8 mouse cellular contexts compared by ENCODE assay signal in genomic region chr7:127255008-127255407, GRCm38 (mm10). TPM values are rescaled to one million over a fixed set of nuclear protein-coding genes. Genes with fewer than 3 reads are reported as not detected.
DNase-seq lines count a peak whose midpoint lies in the region; ATAC-seq and TF ChIP-seq lines count a peak whose summit lies in the region.

No protein-coding gene starts in this region.

- no peak for TF ChIP-seq EP300 in CH12.LX (IDR thresholded peaks at IDR 0.05; ENCODE audit: low read length)

- H3K27me3 ChIP-seq in CH12.LX (replicated peaks): no peaks in the 10 kb centered on the region
- no peaks in the 10 kb centered on the region for H3K27me3 ChIP-seq in forebrain, embryonic 15.5 days
- H3K27me3 ChIP-seq in liver, embryonic 15.5 days: no peaks in the 10 kb centered on the region

- peaks cover 21 to 57% of the 10 kb centered on the region in 2 experiments for H3K36me3 ChIP-seq in CH12.LX (replicated peaks in 1 of 2; ENCODE audit: control insufficient read depth in 1 of 2, insufficient read depth in 1 of 2, low read length in 1 of 2)
- peaks cover 4% of the 10 kb centered on the region; the same call in 1 of the 2 replicates for H3K36me3 ChIP-seq in forebrain, embryonic 15.5 days
- H3K36me3 ChIP-seq in liver, embryonic 15.5 days (replicated peaks): peaks cover 22% of the 10 kb centered on the region

- no peak for TF ChIP-seq POLR2A in CH12.LX (IDR thresholded peaks at IDR 0.05; ENCODE audit: low read depth, low read length)

- no peak for TF ChIP-seq CTCF in gastrocnemius, adult 2 months (IDR thresholded peaks at IDR 0.05)
- TF ChIP-seq CTCF in CH12.LX (conservative IDR thresholded peaks at IDR 0.05 in 1 of 2, IDR thresholded peaks at IDR 0.05 in 1 of 2; ENCODE audit: low read depth in 2 of 2, low read length in 2 of 2): no peak

- in situ Hi-C loops in CH12.LX (cut with MboI; ENCODE audit: low pct_ligation_motif_present, low pct_unique_long_range_greater_than_20kb, low sequenced_read_pairs): no loop called here

- ATAC-seq in forebrain, embryonic 15.5 days (replicated peaks): no peak
- ATAC-seq in liver, embryonic 15.5 days (ENCODE audit: insufficient read depth): no peak
- ATAC-seq in granulocyte monocyte progenitor cell, adult 5-6 weeks (replicated peaks; ENCODE audit: poor library complexity, severe bottlenecking): no peak

- DNase-seq in gastrocnemius, adult 2 months: no peak
- no peak for DNase-seq in gastrocnemius, adult 8-10 months (ENCODE audit: low spot score in 2 of 2)
- no peak for DNase-seq in CH12.LX (ENCODE audit: extremely low read depth)
- DNase-seq in left cerebral cortex, postnatal 4 days: no peak
- no peak for DNase-seq in layer of hippocampus, postnatal 10 days (ENCODE audit: low spot score in 2 of 2)

- peaks cover 13 to 61% of the 10 kb centered on the region in 2 experiments; a peak in 3 of 4 replicates for H3K4me1 ChIP-seq in CH12.LX (ENCODE audit: control insufficient read depth in 1 of 2, insufficient read depth in 2 of 2)
- peaks cover 27% of the 10 kb centered on the region for H3K4me1 ChIP-seq in forebrain, embryonic 15.5 days
- H3K4me1 ChIP-seq in liver, embryonic 15.5 days (replicated peaks): peaks cover 67% of the 10 kb centered on the region

- dilution Hi-C loops in CH12.LX (cut with MboI; ENCODE audit: extremely low pct_ligation_motif_present, extremely low pct_unique_long_range_greater_than_20kb, low sequenced_read_pairs): no loop called here

- WGBS in forebrain, embryonic 15.5 days: 38% methylated on average over 4 of the region's 4 CpGs
- 7% methylated on average over 4 of the region's 4 CpGs for WGBS in liver, embryonic 15.5 days (ENCODE audit: insufficient replicate concordance)

- TF ChIP-seq RAD21 in CH12.LX (IDR thresholded peaks at IDR 0.05; ENCODE audit: low read depth, low read length): no peak

- H3K4me2 ChIP-seq in CH12.LX (ENCODE audit: insufficient read depth, low read depth, poor library complexity, severe bottlenecking): peak overlapping the region; percentile 89
- H3K4me2 ChIP-seq in forebrain, embryonic 15.5 days (replicated peaks): peak overlapping the region; percentile 84
- peak overlapping the region; percentile 91 for H3K4me2 ChIP-seq in liver, embryonic 15.5 days

- peak overlapping the region; percentile 71 for H3K4me3 ChIP-seq in gastrocnemius, adult 2 months
- peak overlapping the region in 1 of 3 experiments; percentile 54 for H3K4me3 ChIP-seq in CH12.LX (replicated peaks in 1 of 3; ENCODE audit: low read depth in 2 of 3, low read length in 2 of 3, poor library complexity in 1 of 3)
- peak overlapping the region; percentile 60 for H3K4me3 ChIP-seq in forebrain, embryonic 15.5 days
- peak overlapping the region; percentile 73 for H3K4me3 ChIP-seq in liver, embryonic 15.5 days (replicated peaks)

- peak overlapping the region; percentile 72 for H3K9ac ChIP-seq in CH12.LX (ENCODE audit: insufficient read depth, low read depth)
- peak overlapping the region; percentile 71 for H3K9ac ChIP-seq in forebrain, embryonic 15.5 days (replicated peaks)
- H3K9ac ChIP-seq in liver, embryonic 15.5 days: no peak overlapping the region

- no peaks in the 10 kb centered on the region for H3K9me3 ChIP-seq in CH12.LX (replicated peaks; ENCODE audit: low read length)
- no peaks in the 10 kb centered on the region for H3K9me3 ChIP-seq in forebrain, embryonic 15.5 days
- no peaks in the 10 kb centered on the region for H3K9me3 ChIP-seq in liver, embryonic 15.5 days (replicated peaks)

- intact Hi-C loops in gastrocnemius, adult 2 months (cut with DNase I): no loop called here
- intact Hi-C loops in left cerebral cortex, postnatal 4 days (cut with DNase I): no loop called here

- peaks cover 12% of the 10 kb centered on the region for H3K79me2 ChIP-seq in CH12.LX (replicated peaks; ENCODE audit: control insufficient read depth, extremely low read depth, insufficient read depth, poor library complexity, severe bottlenecking)

- peak overlapping the region; percentile 95 for H3K27ac ChIP-seq in gastrocnemius, adult 2 months
- H3K27ac ChIP-seq in CH12.LX (ENCODE audit: insufficient read depth, low read depth): no peak overlapping the region; the same call in 1 of the 2 replicates
- H3K27ac ChIP-seq in forebrain, embryonic 15.5 days (replicated peaks): peak overlapping the region; percentile 91
- peak overlapping the region; percentile 91 for H3K27ac ChIP-seq in liver, embryonic 15.5 days (replicated peaks)

TF ChIP-seq in CH12.LX, 34 proteins besides CTCF, POLR2A, EP300 and RAD21:
- TF ChIP-seq POLR2AphosphoS2 (IDR thresholded peaks at IDR 0.05; ENCODE audit: low read depth, low read length) (peak; percentile 9; the same call in 1 of the 2 replicates), ZMIZ1 (IDR thresholded peaks at IDR 0.05; ENCODE audit: low read depth, low read length) (no peak)

RNA-seq across cellular contexts. Expression of gene Dctpp1, which starts 5.5 kb away (rescaled TPM):
- total RNA-seq in gastrocnemius, adult 2 months (2021): 10 to 100 TPM; 25.1 to 35.4 TPM
- 10 to 100 TPM; 31.3 to 38.3 (median 33.9) TPM for total RNA-seq in gastrocnemius, adult 8-10 months (2022)
- total RNA-seq in CH12.LX (2012; rRNA removed): 296 and 352 TPM in 2 replicates
- total RNA-seq in CH12.LX (2014; rRNA removed): 197 and 221 TPM in 2 replicates
- polyA plus RNA-seq in CH12.LX (2012; ENCODE audit: insufficient read length, low read depth): 197 and 210 TPM in 2 replicates
- 159 and 166 TPM in 2 replicates for polyA plus RNA-seq in forebrain, embryonic 15.5 days (2015; fragmentation: Nextera tagmentation; extraction: Ambion mirVana)
- polyA plus RNA-seq in liver, embryonic 15.5 days (2015; fragmentation: Nextera tagmentation; extraction: Ambion mirVana): 74.2 and 84.8 TPM in 2 replicates
- 99.5 and 126 TPM in 2 replicates for total RNA-seq in granulocyte monocyte progenitor cell, adult 5-6 weeks (2014; fragmentation: Nextera tagmentation)
- total RNA-seq in granulocyte monocyte progenitor cell, adult 5-6 weeks (2017): 68.9 and 72.0 TPM in 2 replicates
- total RNA-seq in left cerebral cortex, postnatal 4 days (2021): 10 to 100 TPM; 49.8 to 63.1 TPM
- total RNA-seq in layer of hippocampus, postnatal 10 days (2021): 10 to 100 TPM; 36.0 to 37.1 TPM

RNA-seq across cellular contexts. Expression of gene Zfp771, which starts 10.9 kb away (rescaled TPM):
- total RNA-seq in gastrocnemius, adult 2 months (2021): 10 to 100 TPM; 17.6 to 17.7 TPM
- total RNA-seq in gastrocnemius, adult 8-10 months (2022): 10 to 100 TPM; 13.7 to 21.0 (median 18.3) TPM
- total RNA-seq in CH12.LX (2012; rRNA removed) (26.5 and 29.8 TPM in 2 replicates), CH12.LX (2014; rRNA removed) (23.9 and 27.0 TPM in 2 replicates)
- polyA plus RNA-seq in CH12.LX (2012; ENCODE audit: insufficient read length, low read depth): 34.7 and 35.5 TPM in 2 replicates
- 65.2 and 65.9 TPM in 2 replicates for polyA plus RNA-seq in forebrain, embryonic 15.5 days (2015; fragmentation: Nextera tagmentation; extraction: Ambion mirVana)
- 13.8 and 15.0 TPM in 2 replicates for polyA plus RNA-seq in liver, embryonic 15.5 days (2015; fragmentation: Nextera tagmentation; extraction: Ambion mirVana)
- total RNA-seq in granulocyte monocyte progenitor cell, adult 5-6 weeks (2014; fragmentation: Nextera tagmentation): 4.9 and 7.8 TPM in 2 replicates
- total RNA-seq in granulocyte monocyte progenitor cell, adult 5-6 weeks (2017): 5.9 and 10.6 TPM in 2 replicates
- 10 to 100 TPM; 54.9 to 64.5 TPM for total RNA-seq in left cerebral cortex, postnatal 4 days (2021)
- total RNA-seq in layer of hippocampus, postnatal 10 days (2021): 10 to 100 TPM; 56.7 to 67.0 TPM

RNA-seq across cellular contexts. Expression of gene Sephs2, which starts 18.8 kb away (rescaled TPM):
- total RNA-seq in gastrocnemius, adult 2 months (2021): 10 to 100 TPM; 30.1 to 36.3 TPM
- 10 to 100 TPM; 38.1 to 45.4 (median 41.6) TPM for total RNA-seq in gastrocnemius, adult 8-10 months (2022)
- total RNA-seq in CH12.LX (2012; rRNA removed) (209 and 215 TPM in 2 replicates), CH12.LX (2014; rRNA removed) (203 and 223 TPM in 2 replicates)
- 158 and 159 TPM in 2 replicates for polyA plus RNA-seq in CH12.LX (2012; ENCODE audit: insufficient read length, low read depth)
- polyA plus RNA-seq in forebrain, embryonic 15.5 days (2015; fragmentation: Nextera tagmentation; extraction: Ambion mirVana): 48.7 and 49.5 TPM in 2 replicates
- 162 and 175 TPM in 2 replicates for polyA plus RNA-seq in liver, embryonic 15.5 days (2015; fragmentation: Nextera tagmentation; extraction: Ambion mirVana)
- 63.0 and 70.4 TPM in 2 replicates for total RNA-seq in granulocyte monocyte progenitor cell, adult 5-6 weeks (2014; fragmentation: Nextera tagmentation)
- total RNA-seq in granulocyte monocyte progenitor cell, adult 5-6 weeks (2017): 158 and 176 TPM in 2 replicates
- 10 to 100 TPM; 42.6 to 42.9 TPM for total RNA-seq in left cerebral cortex, postnatal 4 days (2021)
- total RNA-seq in layer of hippocampus, postnatal 10 days (2021): 10 to 100 TPM; 45.7 to 49.4 TPM

RNA-seq across cellular contexts. Expression of gene Sept1, which starts 22.1 kb away (rescaled TPM):
- 1 to 10 TPM in 1 of 2 experiments, under 1 TPM in 1; 0.89 to 2.1 TPM for total RNA-seq in gastrocnemius, adult 2 months (2021)
- total RNA-seq in gastrocnemius, adult 8-10 months (2022): 1 to 10 TPM; 1.0 to 2.8 (median 1.4) TPM
- total RNA-seq in CH12.LX (2012; rRNA removed): 73.8 and 92.3 TPM in 2 replicates
- total RNA-seq in CH12.LX (2014; rRNA removed): 42.1 and 42.7 TPM in 2 replicates
- polyA plus RNA-seq in CH12.LX (2012; ENCODE audit: insufficient read length, low read depth): 147 and 171 TPM in 2 replicates
- 21.8 and 27.8 TPM in 2 replicates for polyA plus RNA-seq in forebrain, embryonic 15.5 days (2015; fragmentation: Nextera tagmentation; extraction: Ambion mirVana)
- 9.4 and 9.7 TPM in 2 replicates for polyA plus RNA-seq in liver, embryonic 15.5 days (2015; fragmentation: Nextera tagmentation; extraction: Ambion mirVana)
- 17.1 and 23.3 TPM in 2 replicates for total RNA-seq in granulocyte monocyte progenitor cell, adult 5-6 weeks (2014; fragmentation: Nextera tagmentation)
- total RNA-seq in granulocyte monocyte progenitor cell, adult 5-6 weeks (2017): 29.1 and 33.3 TPM in 2 replicates
- total RNA-seq in left cerebral cortex, postnatal 4 days (2021): 1 to 10 TPM; 7.9 to 8.8 TPM
- total RNA-seq in layer of hippocampus, postnatal 10 days (2021): 1 to 10 TPM; 5.5 to 5.9 TPM

RNA-seq across cellular contexts. Expression of gene Zfp553, which starts 22.1 kb away (rescaled TPM):
- 1 to 10 TPM; 4.2 to 5.1 TPM for total RNA-seq in gastrocnemius, adult 2 months (2021)
- 1 to 10 TPM; 4.2 to 5.5 (median 4.8) TPM for total RNA-seq in gastrocnemius, adult 8-10 months (2022)
- total RNA-seq in CH12.LX (2012; rRNA removed) (17.4 and 18.8 TPM in 2 replicates), CH12.LX (2014; rRNA removed) (8.6 and 9.8 TPM in 2 replicates)
- polyA plus RNA-seq in CH12.LX (2012; ENCODE audit: insufficient read length, low read depth): 15.0 and 15.2 TPM in 2 replicates
- 70.7 and 71.5 TPM in 2 replicates for polyA plus RNA-seq in forebrain, embryonic 15.5 days (2015; fragmentation: Nextera tagmentation; extraction: Ambion mirVana)
- polyA plus RNA-seq in liver, embryonic 15.5 days (2015; fragmentation: Nextera tagmentation; extraction: Ambion mirVana): 6.3 and 6.8 TPM in 2 replicates
- total RNA-seq in granulocyte monocyte progenitor cell, adult 5-6 weeks (2014; fragmentation: Nextera tagmentation): 6.0 and 18.7 TPM in 2 replicates
- total RNA-seq in granulocyte monocyte progenitor cell, adult 5-6 weeks (2017): 11.4 and 12.0 TPM in 2 replicates
- total RNA-seq in left cerebral cortex, postnatal 4 days (2021): 10 to 100 TPM; 28.4 to 28.8 TPM
- 10 to 100 TPM; 19.3 to 19.6 TPM for total RNA-seq in layer of hippocampus, postnatal 10 days (2021)
